Mouse (Mus musculus) ovary, postnatal 14 days (tissue): ENCODE measurements around the gene Gys1.
"Not testable (repeated sequence)": the region's sequence is repeated elsewhere in the genome, so short reads cannot be mapped to it uniquely, and the experiment has no call there.

Source experiments
- DNase-seq: peaks from one replicate; pipeline ENCODE4 v3.0.0; 2022; ENCODE audit warnings: low spot score

Gene Gys1

GRCm38 (mm10) chr7:45434203-45435015, at the start of gene Gys1:
Gene Gys1 (plus strand): TSS chr7:45434844.
- DNase-seq = peak; percentile 100

GRCm38 (mm10) chr7:45386077-45386476, 48.6 kb upstream of the Gys1 start:
- DNase-seq = no peak

- DNase-seq = no peak
Observed at GRCm38 (mm10) chr7:45395129-45395541, 39.5 kb upstream of the Gys1 start.

- DNase-seq = peak; percentile 99
Observed at GRCm38 (mm10) chr7:45395578-45396336, 38.9 kb upstream of the Gys1 start, which contains the start of gene Snrnp70. Gene Snrnp70 (minus strand): TSS chr7:45395742.

GRCm38 (mm10) chr7:45396337-45396775, 38.3 kb upstream of the Gys1 start:
- DNase-seq = not testable (repeated sequence)

- DNase-seq = no peak
Observed at GRCm38 (mm10) chr7:45396787-45397186, 37.9 kb upstream of the Gys1 start.

GRCm38 (mm10) chr7:45401521-45402085, 33.0 kb upstream of the Gys1 start:
- DNase-seq = no peak

- peak; percentile 44 for DNase-seq
Observed at GRCm38 (mm10) chr7:45403532-45404261, 30.9 kb upstream of the Gys1 start.

- peak; percentile 76 for DNase-seq
Observed at GRCm38 (mm10) chr7:45405091-45406075, 29.3 kb upstream of the Gys1 start, which contains the start of gene Kcna7. Gene Kcna7 (plus strand): TSS chr7:45405653.

- no peak for DNase-seq
Observed at GRCm38 (mm10) chr7:45406157-45407156, 28.2 kb upstream of the Gys1 start.

GRCm38 (mm10) chr7:45407836-45408235, 26.8 kb upstream of the Gys1 start:
- no peak for DNase-seq

- DNase-seq = no peak
Observed at GRCm38 (mm10) chr7:45408351-45408750, 26.3 kb upstream of the Gys1 start.

GRCm38 (mm10) chr7:45408949-45409348, 25.7 kb upstream of the Gys1 start:
- DNase-seq = no peak

GRCm38 (mm10) chr7:45409497-45410163, 25.0 kb upstream of the Gys1 start:
- no peak for DNase-seq

- DNase-seq = no peak
Observed at GRCm38 (mm10) chr7:45412421-45412820, 22.2 kb upstream of the Gys1 start.

GRCm38 (mm10) chr7:45413113-45413863, 21.4 kb upstream of the Gys1 start, which contains the start of gene Ntf5:
Gene Ntf5 (plus strand): TSS chr7:45413695.
- DNase-seq = peak; percentile 38

GRCm38 (mm10) chr7:45413864-45414739, 20.5 kb upstream of the Gys1 start:
- no peak for DNase-seq
